Mouse (Mus musculus) neural tube, embryonic 14.5 days (tissue): ENCODE results near the gene 1700030K09Rik. TPM values are rescaled to one million over a fixed set of nuclear protein-coding genes. Genes with fewer than 3 reads are reported as not detected.

ENCODE experiments used
- ATAC-seq: fragments of 200-750 bp; cut with Nextera tagmentation; 2 replicates; pipeline ENCODE4 v1.8.0; 2017; ENCODE audit warnings: low read depth, mild to moderate bottlenecking, moderate TSS enrichment, moderate library complexity
- H3K27ac ChIP-seq: fragments of 300-500 bp; sonication (generic); 2 replicates; pipeline ENCODE4 v1.5.1; 2014; ENCODE audit warnings: low read depth, mild to moderate bottlenecking, control low read depth, low read length, moderate library complexity, mixed read lengths
- H3K27me3 ChIP-seq: fragments of 300-500 bp; sonication (generic); 2 replicates; pipeline ENCODE4 v1.6.1; 2014; ENCODE audit warnings: low read length; ENCODE audit not compliant: control insufficient read depth, insufficient read depth
- H3K36me3 ChIP-seq: fragments of 300-500 bp; sonication (generic); 2 replicates; pipeline ENCODE4 v1.6.1; 2014; ENCODE audit warnings: low read length, mixed read lengths; ENCODE audit not compliant: control insufficient read depth, insufficient read depth
- H3K4me1 ChIP-seq: fragments of 300-500 bp; sonication (generic); 2 replicates; pipeline ENCODE4 v1.6.1; 2014; ENCODE audit warnings: low read length; ENCODE audit not compliant: control insufficient read depth, insufficient read depth
- H3K4me2 ChIP-seq: fragments of 300-500 bp; sonication (generic); 2 replicates; pipeline ENCODE4 v1.6.1; 2014; ENCODE audit warnings: mild to moderate bottlenecking, low read depth, low read length, control low read depth
- H3K4me3 ChIP-seq: fragments of 300-500 bp; sonication (generic); 2 replicates; pipeline ENCODE4 v1.5.1; 2014; ENCODE audit warnings: low read depth, low read length, control low read depth, mixed read lengths
- H3K9ac ChIP-seq: fragments of 300-500 bp; sonication (generic); replicated peaks from 2 replicates; pipeline ENCODE4 v1.6.1; 2014; ENCODE audit warnings: low read depth, mild to moderate bottlenecking, control low read depth, low read length, mixed read lengths
- H3K9me3 ChIP-seq: fragments of 300-500 bp; sonication (generic); 2 replicates; pipeline ENCODE4 v1.6.1; 2016; ENCODE audit warnings: low read length; ENCODE audit not compliant: control insufficient read depth
- WGBS: fragments of 180-500 bp; shearing (Covaris S2); extraction: QIAGEN DNeasy Blood & Tissue Kit; methylation state at CpG from one replicate; pipeline ENCODE4 v1.1.7; 2014; 5-methylcytosine and 5-hydroxymethylcytosine counted together
- polyA plus RNA-seq: library from polyadenylated mRNA; unstranded; fragments of >200 nt; fragmentation: Nextera tagmentation; extraction: Ambion mirVana; gene quantifications from 2 replicates; pipeline ENCODE4 v1.2.1, GENCODE M21; 2014

1700030K09Rik gene
- polyA plus RNA-seq, 1 experiment from 2014 or later: 15.2 TPM

GRCm38 (mm10) chr8:72421362-72422335 is 22.0 kb upstream of the 1700030K09Rik start, which contains the start of gene Eps15l1:
Gene Eps15l1 (minus strand): TSS chr8:72421460.
- no peaks in the 10 kb centered on the region for H3K27me3 ChIP-seq
- peak within 1 kb of the TSS; percentile 72 for H3K4me3 ChIP-seq
- peaks cover 24% of the 10 kb centered on the region for H3K4me1 ChIP-seq
- under 1% methylated on average over 48 of the region's 48 CpGs for WGBS
- no peaks in the 10 kb centered on the region for H3K9me3 ChIP-seq
- H3K27ac ChIP-seq: peak within 1 kb of the TSS; percentile 75
- no peaks in the 10 kb centered on the region for H3K36me3 ChIP-seq
- peak within 1 kb of the TSS; percentile 82 for H3K9ac ChIP-seq
- peak within 1 kb of the TSS; percentile 58 for H3K4me2 ChIP-seq
- ATAC-seq: peak; percentile 98

- ATAC-seq: no peak
- no peaks in the 10 kb centered on the region for H3K9me3 ChIP-seq
- H3K36me3 ChIP-seq: no peaks in the 10 kb centered on the region
- H3K4me2 ChIP-seq: no peak overlapping the region
- peaks cover 18% of the 10 kb centered on the region for H3K4me1 ChIP-seq
- H3K9ac ChIP-seq: no peak overlapping the region
- no peaks in the 10 kb centered on the region for H3K27me3 ChIP-seq
- WGBS: 51% methylated on average over 1 of the region's 1 CpGs
- no peak overlapping the region for H3K27ac ChIP-seq
- no peak overlapping the region for H3K4me3 ChIP-seq
Observed at GRCm38 (mm10) chr8:72422926-72423325, 20.8 kb upstream of the 1700030K09Rik start.

- 54% methylated on average over 13 of the region's 13 CpGs for WGBS
- no peak for ATAC-seq
- H3K27me3 ChIP-seq: no peaks in the 10 kb centered on the region
- H3K9ac ChIP-seq: no peak overlapping the region
- H3K4me1 ChIP-seq: no peaks in the 10 kb centered on the region
- no peaks in the 10 kb centered on the region for H3K36me3 ChIP-seq
- H3K9me3 ChIP-seq: no peaks in the 10 kb centered on the region
- no peak overlapping the region for H3K4me3 ChIP-seq
- no peak overlapping the region for H3K4me2 ChIP-seq
- H3K27ac ChIP-seq: no peak overlapping the region
Observed at GRCm38 (mm10) chr8:72429676-72430075, 14.0 kb upstream of the 1700030K09Rik start.

- Histone ChIP-seq H3K36me3 (no peaks in the 10 kb centered on the region), H3K27ac (no peak overlapping the region), H3K9me3 (no peaks in the 10 kb centered on the region), H3K4me3 (no peak overlapping the region), H3K4me1 (no peaks in the 10 kb centered on the region), H3K9ac (no peak overlapping the region), H3K27me3 (no peaks in the 10 kb centered on the region), H3K4me2 (no peak overlapping the region)
- 33% methylated on average over 2 of the region's 2 CpGs for WGBS
- ATAC-seq: no peak
Observed at GRCm38 (mm10) chr8:72434952-72435351, 8.7 kb upstream of the 1700030K09Rik start.

GRCm38 (mm10) chr8:72438248-72439015 is 5.2 kb upstream of the 1700030K09Rik start:
- Histone ChIP-seq H3K4me2 (no peak overlapping the region), H3K27me3 (no peaks in the 10 kb centered on the region), H3K9ac (no peak overlapping the region), H3K9me3 (no peaks in the 10 kb centered on the region), H3K27ac (no peak overlapping the region), H3K4me3 (no peak overlapping the region), H3K36me3 (no peaks in the 10 kb centered on the region), H3K4me1 (no peaks in the 10 kb centered on the region)
- ATAC-seq: no peak
- whole genome bisulfite sequencing: 70% methylated on average over 8 of the region's 8 CpGs

GRCm38 (mm10) chr8:72443994-72444350 is 292 bp downstream of the 1700030K09Rik start:
- H3K9ac ChIP-seq: peak overlapping the region; percentile 53
- peak overlapping the region; percentile 60 for H3K4me2 ChIP-seq
- no peak overlapping the region for H3K27ac ChIP-seq
- H3K9me3 ChIP-seq: no peaks in the 10 kb centered on the region
- peak overlapping the region; percentile 35 for H3K4me3 ChIP-seq
- 39% methylated on average over 6 of the region's 6 CpGs for WGBS
- no peaks in the 10 kb centered on the region for H3K27me3 ChIP-seq
- no peaks in the 10 kb centered on the region for H3K36me3 ChIP-seq
- peaks cover 5% of the 10 kb centered on the region; the same call in 1 of the 2 replicates for H3K4me1 ChIP-seq
- peak; percentile 0; the same call in 1 of the 2 replicates for ATAC-seq

GRCm38 (mm10) chr8:72445071-72445470 is 1.4 kb downstream of the 1700030K09Rik start:
- H3K9me3 ChIP-seq: no peaks in the 10 kb centered on the region
- H3K4me1 ChIP-seq: peaks cover 5% of the 10 kb centered on the region; the same call in 1 of the 2 replicates
- H3K9ac ChIP-seq: no peak overlapping the region
- WGBS: 99% methylated on average over 6 of the region's 6 CpGs
- peaks cover 8% of the 10 kb centered on the region for H3K36me3 ChIP-seq
- H3K27me3 ChIP-seq: no peaks in the 10 kb centered on the region
- no peak overlapping the region for H3K4me2 ChIP-seq
- no peak overlapping the region for H3K4me3 ChIP-seq
- H3K27ac ChIP-seq: no peak overlapping the region
- no peak for ATAC-seq

GRCm38 (mm10) chr8:72451516-72451915 is 7.8 kb downstream of the 1700030K09Rik start:
- H3K4me3 ChIP-seq: no peak overlapping the region
- no peaks in the 10 kb centered on the region for H3K9me3 ChIP-seq
- ATAC-seq: no peak
- no peaks in the 10 kb centered on the region for H3K27me3 ChIP-seq
- 92% methylated on average over 8 of the region's 8 CpGs for WGBS
- peaks cover 27% of the 10 kb centered on the region for H3K36me3 ChIP-seq
- H3K4me1 ChIP-seq: peaks cover 5% of the 10 kb centered on the region; the same call in 1 of the 2 replicates
- H3K4me2 ChIP-seq: no peak overlapping the region
- H3K27ac ChIP-seq: no peak overlapping the region
- no peak overlapping the region for H3K9ac ChIP-seq
